Mouse (Mus musculus) frontal cortex, postnatal 10 days (tissue): ENCODE data around the gene Gm5089.

Source experiments
- DNase-seq, 2 experiments: peaks; one replicate each; pipeline ENCODE4 v3.0.0; 2022; ENCODE audit warnings: low spot score in 2 of 2, mixed read lengths in 1 of 2

Gene Gm5089

GRCm38 (mm10) chr14:122426529-122427203 is 24.2 kb downstream of the Gm5089 start:
- no peak for DNase-seq

- no peak for DNase-seq
These were observed 26.5 kb downstream of the Gm5089 start for GRCm38 (mm10) chr14:122424441-122424840.

GRCm38 (mm10) chr14:122416166-122416771 is 34.6 kb downstream of the Gm5089 start:
- no peak for DNase-seq

GRCm38 (mm10) chr14:122414786-122415185 is 36.1 kb downstream of the Gm5089 start:
- DNase-seq, result no peak

- DNase-seq, result no peak
These were observed 37.4 kb downstream of the Gm5089 start for GRCm38 (mm10) chr14:122413542-122413928.

- DNase-seq, result no peak
These were observed 37.9 kb downstream of the Gm5089 start for GRCm38 (mm10) chr14:122412841-122413541.

GRCm38 (mm10) chr14:122406541-122407219 is 44.2 kb downstream of the Gm5089 start:
- DNase-seq, result peak in 1 of 2 experiments; percentile 23

- no peak for DNase-seq
These were observed 44.9 kb downstream of the Gm5089 start for GRCm38 (mm10) chr14:122405897-122406540.

- DNase-seq, result no peak
These were observed 45.7 kb downstream of the Gm5089 start for GRCm38 (mm10) chr14:122405236-122405635.

- no peak for DNase-seq
These were observed 46.2 kb downstream of the Gm5089 start for GRCm38 (mm10) chr14:122404596-122405154.

- no peak for DNase-seq
These were observed 47.4 kb downstream of the Gm5089 start for GRCm38 (mm10) chr14:122403422-122403940.

GRCm38 (mm10) chr14:122402716-122403258 is 48.1 kb downstream of the Gm5089 start:
- DNase-seq, result no peak

GRCm38 (mm10) chr14:122401886-122402285 is 49.0 kb downstream of the Gm5089 start:
- no peak for DNase-seq

GRCm38 (mm10) chr14:122399906-122400305 is 51.0 kb downstream of the Gm5089 start:
- DNase-seq, result no peak

- DNase-seq, result no peak
These were observed 52.2 kb downstream of the Gm5089 start for GRCm38 (mm10) chr14:122398676-122399075.

GRCm38 (mm10) chr14:122393119-122393518 is 57.8 kb downstream of the Gm5089 start:
- DNase-seq, result no peak

GRCm38 (mm10) chr14:122390935-122391334 is 60.0 kb downstream of the Gm5089 start:
- DNase-seq, result no peak

GRCm38 (mm10) chr14:122389684-122390370 is 61.1 kb downstream of the Gm5089 start:
- DNase-seq, result no peak

GRCm38 (mm10) chr14:122388431-122389031 is 62.4 kb downstream of the Gm5089 start:
- DNase-seq, result no peak

- DNase-seq, result no peak
These were observed 63.1 kb downstream of the Gm5089 start for GRCm38 (mm10) chr14:122387781-122388180.
